Mouse (Mus musculus) spleen, adult 12 weeks (tissue): ENCODE data around the gene Wwc2.

Experiments
- DNase-seq: peaks from one replicate; pipeline ENCODE4 v3.0.0; 2022; ENCODE audit warnings: low spot score

Gene Wwc2

DNA sequence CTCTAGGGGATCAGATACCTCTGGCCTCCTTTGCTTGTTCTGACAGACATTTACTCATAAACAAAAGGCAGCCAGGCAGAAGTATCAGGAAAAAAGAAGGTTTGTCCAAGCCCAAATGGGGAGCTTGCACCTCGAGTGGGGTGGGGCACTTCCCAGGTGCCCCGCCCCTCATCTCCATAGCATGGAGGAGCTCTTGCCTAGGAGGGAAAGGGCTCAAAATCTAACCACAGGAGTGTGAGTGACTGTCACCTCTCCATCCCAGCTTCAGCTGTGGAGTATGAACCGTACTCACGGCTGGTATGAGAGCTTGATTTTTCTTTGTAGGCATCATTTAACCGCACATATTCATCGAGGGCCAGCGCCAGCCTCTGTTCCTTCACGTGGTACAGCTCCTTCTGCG is 90.4 kb downstream of the Wwc2 start:
- DNase-seq, result no peak

DNA sequence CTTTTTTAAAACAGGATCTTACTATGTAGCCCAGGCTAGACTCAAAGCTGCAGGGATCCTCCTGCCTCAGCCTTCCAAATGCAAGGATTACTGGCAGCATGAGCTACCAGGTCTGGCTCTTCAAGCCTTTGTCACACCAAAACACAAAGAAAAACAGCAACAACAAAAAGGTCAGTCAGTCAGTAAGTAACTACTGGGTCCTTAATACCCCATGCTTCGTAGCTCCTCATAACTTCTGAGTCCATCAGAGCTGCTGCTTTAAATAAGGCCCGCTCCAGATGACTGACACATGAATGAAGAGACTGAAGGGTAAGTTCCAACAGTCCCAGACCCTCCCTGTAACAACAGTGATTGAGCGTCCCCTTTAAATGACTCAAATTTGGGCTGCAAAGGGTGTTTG is 90.8 kb downstream of the Wwc2 start:
- DNase-seq, result no peak

DNA sequence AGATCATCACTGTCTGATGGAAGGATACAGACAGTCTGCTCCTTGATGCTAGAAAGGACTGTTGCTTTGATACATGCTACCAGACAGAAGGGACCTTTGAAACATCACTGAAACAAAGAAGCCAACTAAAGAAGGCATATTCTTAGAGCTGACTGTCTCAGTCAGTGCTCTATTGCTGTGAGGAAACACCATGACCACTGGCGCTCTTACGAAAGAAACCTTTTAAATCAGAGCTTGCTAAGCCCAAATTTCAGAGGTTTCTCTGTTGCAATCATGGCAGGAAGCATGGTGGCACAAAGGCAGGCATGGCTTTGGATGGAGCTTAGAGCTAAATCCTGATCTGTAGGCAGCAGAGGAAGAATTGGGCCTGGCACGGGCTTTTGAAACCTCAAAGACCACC is 98.3 kb downstream of the Wwc2 start:
- DNase-seq, result no peak

GRCm38 (mm10) chr8:47891641-47892040 is 99.1 kb downstream of the Wwc2 start:
- no peak for DNase-seq

GRCm38 (mm10) chr8:47890814-47891210 is 99.9 kb downstream of the Wwc2 start:
- no peak for DNase-seq

GRCm38 (mm10) chr8:47889936-47890813 is 100.5 kb downstream of the Wwc2 start:
- DNase-seq, result no peak

DNA sequence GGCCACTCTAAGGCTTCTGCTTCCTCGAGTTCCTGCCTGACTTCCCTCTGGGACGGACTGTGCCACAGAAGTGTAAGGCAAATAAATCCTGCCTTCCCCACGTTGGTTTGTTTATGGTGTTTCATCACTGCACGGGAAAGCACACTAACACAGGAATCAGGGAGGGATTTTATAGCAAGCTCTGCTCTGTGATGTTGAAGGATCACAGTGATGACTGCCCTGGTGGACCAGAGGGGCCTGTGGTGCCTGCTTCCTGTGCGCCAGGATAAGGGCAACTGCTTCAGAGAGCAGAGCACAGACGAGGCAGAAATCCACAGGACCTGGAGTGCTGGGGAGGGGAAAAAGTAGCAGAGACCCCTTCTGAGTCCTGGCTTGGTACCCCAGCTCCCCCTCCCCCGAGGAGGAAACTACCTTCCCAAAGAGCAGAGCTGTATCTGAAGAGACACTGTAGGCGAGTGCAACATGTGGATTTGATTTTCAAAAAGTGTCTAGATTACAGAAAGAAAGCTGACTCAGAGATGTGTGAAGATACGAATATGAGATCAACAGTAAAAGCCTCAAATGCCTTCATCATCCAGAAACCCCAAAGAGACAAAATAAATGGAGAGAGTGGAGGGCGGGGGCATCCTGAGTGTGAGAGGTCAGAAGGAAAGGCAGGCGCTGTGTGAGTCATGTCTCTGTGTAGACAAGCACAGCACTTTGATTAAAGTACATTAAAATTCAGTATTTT is 101.7 kb downstream of the Wwc2 start:
- DNase-seq, result no peak

DNA sequence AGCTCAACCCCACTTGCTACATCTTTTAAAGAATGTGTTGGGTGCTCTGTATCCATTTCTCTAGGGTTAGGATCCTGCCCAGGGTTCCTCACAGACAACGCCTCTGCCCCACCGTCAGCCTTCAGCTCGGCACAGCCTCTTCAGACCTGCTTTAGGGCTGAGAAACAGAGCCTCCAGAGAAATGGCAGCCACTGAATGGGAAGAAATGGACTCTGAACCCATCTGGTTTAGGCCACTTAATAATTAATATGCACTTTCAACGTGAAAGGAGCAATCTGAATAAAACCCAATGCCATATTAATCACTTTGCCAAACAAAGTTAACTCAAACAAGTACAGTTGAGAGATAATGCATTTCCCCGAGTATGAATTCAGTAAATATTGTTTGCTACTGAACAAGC is 106.4 kb downstream of the Wwc2 start:
- DNase-seq, result no peak

DNA sequence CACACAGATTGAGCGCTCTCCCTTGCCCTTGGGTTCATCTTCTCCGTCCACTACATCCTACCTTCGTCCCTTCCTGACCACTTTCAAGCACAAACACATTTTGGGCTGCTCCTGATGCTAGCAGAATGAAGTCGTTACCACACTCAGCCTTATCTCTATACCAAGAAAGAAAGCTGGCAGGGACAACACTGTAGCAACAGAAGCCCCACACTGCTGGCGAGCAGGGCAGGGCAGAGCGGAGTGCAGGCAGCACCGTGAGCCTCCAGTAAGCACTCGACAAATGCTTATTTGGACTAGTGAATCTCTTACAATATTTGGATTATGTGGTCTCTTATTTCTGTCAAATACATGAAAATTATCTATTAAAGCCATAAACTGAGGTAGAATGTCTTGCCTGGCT is 107.0 kb downstream of the Wwc2 start:
- no peak for DNase-seq

DNA sequence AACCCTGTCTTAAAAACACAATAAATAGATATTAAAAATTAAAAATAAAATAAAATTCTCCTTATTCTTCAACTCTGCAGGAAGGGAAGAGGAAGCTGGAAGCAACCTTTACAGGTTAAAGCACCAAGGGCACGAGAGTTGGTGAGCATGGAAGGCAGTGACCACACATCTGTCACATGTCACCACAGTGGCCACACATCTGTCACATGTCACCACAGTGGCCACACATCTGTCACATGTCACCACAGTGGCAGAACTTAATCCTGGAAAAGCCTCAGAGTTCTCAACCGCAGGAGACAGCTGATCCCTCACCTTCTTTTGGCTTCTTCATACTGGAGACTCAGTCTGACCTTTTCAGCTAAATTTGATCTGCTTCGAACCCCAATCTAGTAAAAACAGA is 112.2 kb downstream of the Wwc2 start:
- no peak for DNase-seq

DNA sequence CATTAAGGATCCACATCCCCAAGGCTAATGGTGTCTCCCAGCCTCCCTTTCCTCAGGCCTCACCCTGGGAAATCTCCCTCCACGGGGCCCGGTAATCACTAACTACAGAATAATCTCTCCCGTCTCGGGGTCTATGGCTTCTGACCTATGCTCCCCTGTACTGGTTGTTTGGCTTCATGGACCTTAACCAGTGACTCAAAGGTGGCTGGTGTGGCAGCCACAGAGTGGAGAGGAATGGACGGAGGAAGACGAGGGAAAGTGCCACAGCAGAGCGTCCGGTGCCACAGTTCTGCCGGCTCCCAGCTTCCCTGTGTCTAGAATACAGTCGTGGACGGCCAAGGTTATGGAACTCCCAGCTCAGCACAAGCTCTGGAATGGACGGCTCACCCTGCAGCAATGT is 114.9 kb downstream of the Wwc2 start:
- DNase-seq, result no peak

GRCm38 (mm10) chr8:47874497-47875178 is 116.1 kb downstream of the Wwc2 start:
- no peak for DNase-seq

GRCm38 (mm10) chr8:47872361-47873107 is 118.2 kb downstream of the Wwc2 start:
- no peak for DNase-seq

- DNase-seq, result peak; percentile 50
These were observed 123.7 kb downstream of the Wwc2 start for GRCm38 (mm10) chr8:47867067-47867466.

DNA sequence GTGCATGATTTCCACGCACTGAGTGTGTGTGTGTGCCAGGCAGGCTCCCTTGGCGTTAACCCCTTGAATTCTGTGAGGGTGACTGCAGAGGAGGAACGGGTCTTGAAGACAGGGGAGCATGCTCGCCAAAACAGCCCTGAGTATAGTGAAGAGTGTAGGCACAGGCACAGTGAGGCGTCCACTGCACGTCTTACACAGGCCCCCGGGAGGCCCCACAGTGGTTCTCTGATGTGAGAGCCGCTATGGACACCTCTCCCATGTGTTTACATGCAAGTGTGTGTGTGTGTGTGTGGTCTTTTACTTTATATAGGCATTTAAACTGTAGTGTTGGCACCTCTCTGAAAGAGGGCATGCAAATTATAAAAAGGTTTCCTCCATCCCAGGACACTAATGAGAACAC is 124.2 kb downstream of the Wwc2 start:
- DNase-seq, result no peak

GRCm38 (mm10) chr8:47859259-47859658 is 131.5 kb downstream of the Wwc2 start:
- DNase-seq, result no peak

- no peak for DNase-seq
These were observed 137.4 kb downstream of the Wwc2 start for GRCm38 (mm10) chr8:47853356-47853755.

DNA sequence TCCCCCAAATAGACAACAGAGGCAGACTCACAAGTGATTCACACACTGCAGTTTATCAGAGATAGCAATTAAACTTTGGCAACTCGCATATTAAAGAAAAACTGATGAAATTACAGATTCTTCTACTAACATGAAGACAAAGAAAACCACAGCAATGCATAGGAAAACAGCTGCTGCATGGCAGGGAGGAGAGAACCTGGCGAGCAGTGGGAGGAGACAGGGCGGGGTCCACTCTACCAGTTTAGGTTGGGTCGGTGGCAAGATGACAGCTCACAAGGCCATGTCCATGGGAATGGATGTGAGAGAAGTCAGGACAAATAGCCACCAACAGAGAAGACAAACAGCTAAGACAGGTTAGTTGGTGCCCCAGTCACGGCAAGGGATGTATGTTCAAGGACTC is 138.0 kb downstream of the Wwc2 start:
- DNase-seq, result no peak

DNA sequence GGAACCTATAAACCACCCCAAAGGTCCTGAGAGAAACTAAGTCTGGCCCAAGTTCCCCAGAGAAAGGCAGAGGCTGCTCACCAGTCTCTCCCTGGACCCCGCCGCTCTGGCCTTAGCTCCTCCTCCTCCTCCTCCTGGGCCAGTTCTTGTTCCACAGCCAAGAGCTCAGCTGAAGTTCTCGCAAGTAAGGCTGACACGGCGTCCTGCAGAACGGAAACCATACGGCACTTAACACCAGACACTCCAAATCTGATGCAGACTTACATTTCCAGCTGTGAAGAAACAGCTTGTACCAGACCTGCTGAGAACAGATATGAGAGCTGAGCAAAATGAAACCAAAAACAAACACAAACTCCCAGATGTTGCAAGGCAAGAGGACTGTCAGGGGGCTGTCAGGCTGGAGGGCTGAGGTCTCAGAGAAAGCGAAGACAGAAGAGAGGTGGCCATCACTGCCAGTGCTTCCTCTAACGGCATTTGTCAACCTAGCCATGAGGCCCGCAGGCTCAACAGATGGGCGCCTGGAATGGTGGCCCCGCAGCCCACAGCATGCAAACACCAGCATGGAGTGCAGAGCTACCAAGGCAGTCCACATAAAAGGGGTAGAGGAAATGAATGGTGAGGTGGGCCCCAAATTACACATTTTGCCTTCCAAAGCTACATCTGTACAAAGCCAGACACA is 138.8 kb downstream of the Wwc2 start:
- no peak for DNase-seq

GRCm38 (mm10) chr8:47849842-47850241 is 140.9 kb downstream of the Wwc2 start:
- DNase-seq, result no peak

DNA sequence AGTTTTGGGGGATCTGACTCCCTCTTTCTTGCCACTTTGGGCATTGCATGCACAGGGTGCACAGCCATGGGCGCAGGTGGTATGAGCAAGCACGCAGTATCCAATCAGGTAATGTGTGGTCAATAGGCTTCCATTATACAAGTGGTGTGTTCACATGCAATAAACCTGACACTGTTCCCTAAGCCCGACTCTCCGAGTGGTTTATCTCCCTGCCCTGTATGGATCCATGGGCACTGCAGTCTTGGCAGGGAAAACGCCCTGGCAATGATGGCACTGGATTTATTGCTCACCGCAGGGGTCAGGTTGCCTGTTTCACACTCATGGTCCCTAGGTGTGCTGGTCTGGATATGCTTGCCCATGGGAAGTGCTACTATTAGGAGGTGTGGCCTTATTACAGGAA is 142.8 kb downstream of the Wwc2 start:
- DNase-seq, result no peak

GRCm38 (mm10) chr8:47847161-47847560 is 143.6 kb downstream of the Wwc2 start:
- DNase-seq, result no peak
